Mouse (Mus musculus) kidney, embryonic 14.5 days (tissue): ENCODE data around the gene Tmem222. TPM values are rescaled to one million over a fixed set of nuclear protein-coding genes. Genes with fewer than 3 reads are reported as not detected.

Experiments
- ATAC-seq: fragments of 200-750 bp; cut with Nextera tagmentation; 2 replicates; pipeline ENCODE4 v1.8.0; 2017; ENCODE audit warnings: moderate number of reproducible peaks, mild to moderate bottlenecking, moderate TSS enrichment, moderate library complexity; ENCODE audit not compliant: low FRiP score, low TSS enrichment
- H3K27ac ChIP-seq: fragments of 300-500 bp; sonication (generic); 2 replicates; pipeline ENCODE4 v1.5.1; 2014; ENCODE audit warnings: low read depth, mild to moderate bottlenecking, low read length, moderate library complexity, mixed read lengths
- H3K27me3 ChIP-seq: fragments of 300-500 bp; sonication (generic); 2 replicates; pipeline ENCODE4 v1.6.1; 2014; ENCODE audit warnings: mild to moderate bottlenecking, low read length; ENCODE audit not compliant: control insufficient read depth, insufficient read depth
- H3K36me3 ChIP-seq: fragments of 300-500 bp; sonication (generic); 2 replicates; pipeline ENCODE4 v1.6.1; 2014; ENCODE audit warnings: low read length, mixed read lengths; ENCODE audit not compliant: control insufficient read depth, insufficient read depth
- H3K4me1 ChIP-seq: fragments of 300-500 bp; sonication (generic); 2 replicates; pipeline ENCODE4 v1.6.1; 2014; ENCODE audit warnings: low read length, mixed read lengths; ENCODE audit not compliant: control insufficient read depth, insufficient read depth
- H3K4me2 ChIP-seq: fragments of 300-500 bp; sonication (generic); replicated peaks from 2 replicates; pipeline ENCODE4 v1.6.1; 2014; ENCODE audit warnings: low read depth, mild to moderate bottlenecking, low read length
- H3K4me3 ChIP-seq: fragments of 300-500 bp; sonication (generic); 2 replicates; pipeline ENCODE4 v1.5.1; 2014; ENCODE audit warnings: mild to moderate bottlenecking, low read length
- H3K9ac ChIP-seq: fragments of 300-500 bp; sonication (generic); 2 replicates; pipeline ENCODE4 v1.6.1; 2014; ENCODE audit warnings: low read depth, mild to moderate bottlenecking, low read length, moderate library complexity
- H3K9me3 ChIP-seq: fragments of 300-500 bp; sonication (generic); 2 replicates; pipeline ENCODE4 v1.6.1; 2016; ENCODE audit warnings: low read length; ENCODE audit not compliant: control insufficient read depth
- WGBS: fragments of 180-500 bp; shearing (Covaris S2); extraction: QIAGEN DNeasy Blood & Tissue Kit; methylation state at CpG from one replicate; pipeline ENCODE4 v1.1.7; 2014; 5-methylcytosine and 5-hydroxymethylcytosine counted together
- polyA plus RNA-seq: library from polyadenylated mRNA; unstranded; fragments of >200 nt; fragmentation: Nextera tagmentation; extraction: Ambion mirVana; gene quantifications from 2 replicates; pipeline ENCODE4 v1.2.1, GENCODE M21; 2014

Gene Tmem222
- polyA plus RNA-seq, 1 experiment from 2014 or later = 87.9 TPM

- Histone ChIP-seq H3K4me1 (no peaks in the 10 kb centered on the region), H3K4me2 (no peak within 1 kb of the TSS), H3K27me3 (no peaks in the 10 kb centered on the region), H3K9me3 (no peaks in the 10 kb centered on the region), H3K27ac (no peak within 1 kb of the TSS), H3K4me3 (no peak within 1 kb of the TSS), H3K36me3 (peaks cover 36% of the 10 kb centered on the region), H3K9ac (0 out of 2 replicates have a peak within 1 kb of the TSS, but pooled peaks have one; percentile 23)
- no peak; the same call in 1 of the 2 replicates for ATAC-seq
- WGBS = 36% methylated on average over 6 of the region's 7 CpGs
Observed at GRCm38 (mm10) chr4:133262882-133263281, 14.7 kb downstream of the Tmem222 start, which contains the start of gene Sytl1. Sytl1 (minus strand) TSS chr4:133263113.

- H3K27me3 ChIP-seq = no peaks in the 10 kb centered on the region
- no peak for ATAC-seq
Observed at GRCm38 (mm10) chr4:133262375-133262765, 15.2 kb downstream of the Tmem222 start.

GRCm38 (mm10) chr4:133261641-133262374 is 15.8 kb downstream of the Tmem222 start:
- Histone ChIP-seq H3K36me3 (peaks cover 26% of the 10 kb centered on the region), H3K9me3 (no peaks in the 10 kb centered on the region), H3K4me2 (no peak overlapping the region), H3K4me3 (no peak overlapping the region), H3K9ac (0 out of 2 replicates have a peak overlapping the region, but pooled peaks have one; percentile 23), H3K4me1 (no peaks in the 10 kb centered on the region), H3K27me3 (peaks cover 4% of the 10 kb centered on the region; the same call in 1 of the 2 replicates), H3K27ac (no peak overlapping the region)
- ATAC-seq = no peak
- WGBS = 50% methylated on average over 10 of the region's 10 CpGs

More at GRCm38 (mm10) chr4:133262375-133262765, 15.2 kb downstream of the Tmem222 start:
- Histone ChIP-seq H3K36me3 (peaks cover 31% of the 10 kb centered on the region), H3K9ac (0 out of 2 replicates have a peak overlapping the region, but pooled peaks have one; percentile 23), H3K9me3 (no peaks in the 10 kb centered on the region), H3K27ac (no peak overlapping the region), H3K4me1 (no peaks in the 10 kb centered on the region), H3K4me3 (no peak overlapping the region), H3K4me2 (no peak overlapping the region)
- WGBS = 73% methylated on average over 7 of the region's 7 CpGs

- no peak overlapping the region for H3K27ac ChIP-seq
- H3K9ac ChIP-seq = no peak overlapping the region
- WGBS = 79% methylated on average over 12 of the region's 12 CpGs
- no peaks in the 10 kb centered on the region for H3K4me1 ChIP-seq
- no peak overlapping the region for H3K4me3 ChIP-seq
- H3K9me3 ChIP-seq = no peaks in the 10 kb centered on the region
- peaks cover 17% of the 10 kb centered on the region; the same call in 1 of the 2 replicates for H3K27me3 ChIP-seq
- no peaks in the 10 kb centered on the region for H3K36me3 ChIP-seq
- ATAC-seq = no peak
- H3K4me2 ChIP-seq = no peak overlapping the region
Observed at GRCm38 (mm10) chr4:133257798-133258408, 19.7 kb downstream of the Tmem222 start.

- H3K4me3 ChIP-seq = peak overlapping the region; percentile 13; the same call in 1 of the 2 replicates
- H3K36me3 ChIP-seq = no peaks in the 10 kb centered on the region
- no peaks in the 10 kb centered on the region for H3K4me1 ChIP-seq
- H3K9me3 ChIP-seq = no peaks in the 10 kb centered on the region
- WGBS = 26% methylated on average over 12 of the region's 12 CpGs
- H3K27ac ChIP-seq = no peak overlapping the region
- no peak for ATAC-seq
- H3K9ac ChIP-seq = peak overlapping the region; percentile 23; the same call in 1 of the 2 replicates
- H3K27me3 ChIP-seq = peaks cover 17% of the 10 kb centered on the region; the same call in 1 of the 2 replicates
- peak overlapping the region; percentile 25; the same call in 1 of the 2 replicates for H3K4me2 ChIP-seq
Observed at GRCm38 (mm10) chr4:133257230-133257629, 20.4 kb downstream of the Tmem222 start.

GRCm38 (mm10) chr4:133256820-133257219 is 20.8 kb downstream of the Tmem222 start:
- 19% methylated on average over 22 of the region's 24 CpGs for WGBS
- no peak overlapping the region for H3K27ac ChIP-seq
- H3K4me3 ChIP-seq = peak overlapping the region; percentile 13; the same call in 1 of the 2 replicates
- peaks cover 21% of the 10 kb centered on the region for H3K27me3 ChIP-seq
- peak overlapping the region; percentile 25; the same call in 1 of the 2 replicates for H3K4me2 ChIP-seq
- peak overlapping the region; percentile 23; the same call in 1 of the 2 replicates for H3K9ac ChIP-seq
- no peak for ATAC-seq
- no peaks in the 10 kb centered on the region for H3K9me3 ChIP-seq
- H3K36me3 ChIP-seq = no peaks in the 10 kb centered on the region
- H3K4me1 ChIP-seq = no peaks in the 10 kb centered on the region

GRCm38 (mm10) chr4:133255392-133255791 is 22.2 kb downstream of the Tmem222 start:
- Histone ChIP-seq H3K4me2 (no peak overlapping the region), H3K36me3 (no peaks in the 10 kb centered on the region), H3K4me3 (no peak overlapping the region), H3K4me1 (peaks cover 8% of the 10 kb centered on the region), H3K9me3 (no peaks in the 10 kb centered on the region), H3K9ac (peak overlapping the region; percentile 18; the same call in 1 of the 2 replicates), H3K27ac (no peak overlapping the region), H3K27me3 (peaks cover 36% of the 10 kb centered on the region)
- ATAC-seq = no peak
- 79% methylated on average over 6 of the region's 6 CpGs for WGBS

- H3K9ac ChIP-seq = no peak overlapping the region
- ATAC-seq = peak; percentile 29; the same call in 1 of the 2 replicates
- no peaks in the 10 kb centered on the region for H3K36me3 ChIP-seq
- no peaks in the 10 kb centered on the region for H3K9me3 ChIP-seq
- H3K27me3 ChIP-seq = peaks cover 44% of the 10 kb centered on the region
- no peak overlapping the region for H3K27ac ChIP-seq
- 30% methylated on average over 12 of the region's 12 CpGs for WGBS
- peaks cover 16% of the 10 kb centered on the region for H3K4me1 ChIP-seq
- no peak overlapping the region for H3K4me2 ChIP-seq
- H3K4me3 ChIP-seq = no peak overlapping the region
Observed at GRCm38 (mm10) chr4:133253412-133253811, 24.2 kb downstream of the Tmem222 start.
